Mouse (Mus musculus) midbrain, embryonic 11.5 days (tissue): ENCODE results near the gene Mettl5. TPM values are rescaled to one million over a fixed set of nuclear protein-coding genes. Genes with fewer than 3 reads are reported as not detected.

Experiments used
- ATAC-seq: fragments of 200-750 bp; cut with Nextera tagmentation; 2 replicates; pipeline ENCODE4 v1.8.0; 2017; ENCODE audit warnings: moderate TSS enrichment, moderate library complexity; ENCODE audit not compliant: low FRiP score
- DNase-seq: peaks from one replicate; pipeline ENCODE4 v3.0.0; 2015; ENCODE audit warnings: low spot score; ENCODE audit errors: missing footprints
- H3K27ac ChIP-seq: fragments of 300-500 bp; sonication (generic); 2 replicates; pipeline ENCODE4 v1.5.1; 2014; ENCODE audit warnings: low read depth, low read length
- H3K27me3 ChIP-seq: fragments of 300-500 bp; sonication (generic); 2 replicates; pipeline ENCODE4 v1.6.1; 2014; ENCODE audit warnings: mild to moderate bottlenecking, low read length, moderate library complexity, mixed read lengths; ENCODE audit not compliant: control insufficient read depth, insufficient read depth
- H3K36me3 ChIP-seq: fragments of 300-500 bp; sonication (generic); 2 replicates; pipeline ENCODE4 v1.6.1; 2014; ENCODE audit warnings: mild to moderate bottlenecking, low read length, moderate library complexity, mixed read lengths; ENCODE audit not compliant: control insufficient read depth, insufficient read depth
- H3K4me1 ChIP-seq: fragments of 300-500 bp; sonication (generic); 2 replicates; pipeline ENCODE4 v1.6.1; 2014; ENCODE audit warnings: low read length; ENCODE audit not compliant: control insufficient read depth, insufficient read depth
- H3K4me2 ChIP-seq: fragments of 300-500 bp; sonication (generic); 2 replicates; pipeline ENCODE4 v1.6.1; 2014; ENCODE audit warnings: mild to moderate bottlenecking, moderate library complexity
- H3K4me3 ChIP-seq: fragments of 300-500 bp; sonication (generic); 2 replicates; pipeline ENCODE4 v1.5.1; 2014; ENCODE audit warnings: low read depth, low read length
- H3K9ac ChIP-seq: fragments of 300-500 bp; sonication (generic); 2 replicates; pipeline ENCODE4 v1.6.1; 2014; ENCODE audit warnings: low read length
- H3K9me3 ChIP-seq: fragments of 300-500 bp; sonication (generic); 2 replicates; pipeline ENCODE4 v1.6.1; 2016; ENCODE audit warnings: low read length; ENCODE audit not compliant: control insufficient read depth
- WGBS: fragments of 180-500 bp; shearing (Covaris S2); extraction: QIAGEN DNeasy Blood & Tissue Kit; methylation state at CpG from one replicate; pipeline ENCODE4 v1.1.7; 2014; 5-methylcytosine and 5-hydroxymethylcytosine counted together
- polyA plus RNA-seq: library from polyadenylated mRNA; unstranded; fragments of >200 nt; fragmentation: Nextera tagmentation; extraction: Ambion mirVana; gene quantifications from 2 replicates; pipeline ENCODE4 v1.2.1, GENCODE M21; 2014

Gene Mettl5
- polyA plus RNA-seq, 1 experiment from 2014 or later, result 37.6 TPM

- ATAC-seq (no peak), DNase-seq (peak; percentile 91)
- H3K4me1 ChIP-seq, result peaks cover 11% of the 10 kb centered on the region
- no peaks in the 10 kb centered on the region for H3K27me3 ChIP-seq
- H3K27ac ChIP-seq, result no peak overlapping the region
- 5% methylated on average over 13 of the region's 13 CpGs for WGBS
- H3K9ac ChIP-seq, result peak overlapping the region; percentile 99
- H3K9me3 ChIP-seq, result no peaks in the 10 kb centered on the region
- no peaks in the 10 kb centered on the region for H3K36me3 ChIP-seq
- peak overlapping the region; percentile 87 for H3K4me2 ChIP-seq
- peak overlapping the region; percentile 99 for H3K4me3 ChIP-seq
Measured at GRCm38 (mm10) chr2:69862117-69862657, 23.2 kb downstream of the Mettl5 start.

GRCm38 (mm10) chr2:69861485-69862091, 23.8 kb downstream of the Mettl5 start, which contains the start of gene Ssb:
Gene Ssb (plus strand): TSS chr2:69861562.
- Histone ChIP-seq H3K9ac (peak within 1 kb of the TSS; percentile 99), H3K4me2 (peak within 1 kb of the TSS; percentile 87), H3K4me1 (peaks cover 11% of the 10 kb centered on the region), H3K36me3 (no peaks in the 10 kb centered on the region), H3K9me3 (no peaks in the 10 kb centered on the region), H3K4me3 (peak within 1 kb of the TSS; percentile 99), H3K27ac (peak within 1 kb of the TSS; percentile 71), H3K27me3 (no peaks in the 10 kb centered on the region)
- WGBS, result under 1% methylated on average over 66 of the region's 66 CpGs
- ATAC-seq (peak; percentile 96), DNase-seq (peak; percentile 99)

- peak overlapping the region; percentile 99 for H3K9ac ChIP-seq
- 14% methylated on average over 12 of the region's 13 CpGs for WGBS
- no peaks in the 10 kb centered on the region for H3K36me3 ChIP-seq
- DNase-seq (no peak), ATAC-seq (peak; percentile 63)
- no peaks in the 10 kb centered on the region for H3K27me3 ChIP-seq
- no peaks in the 10 kb centered on the region for H3K9me3 ChIP-seq
- peak overlapping the region; percentile 87 for H3K4me2 ChIP-seq
- peaks cover 11% of the 10 kb centered on the region for H3K4me1 ChIP-seq
- peak overlapping the region; percentile 99 for H3K4me3 ChIP-seq
- peak overlapping the region; percentile 71; the same call in 1 of the 2 replicates for H3K27ac ChIP-seq
Measured at GRCm38 (mm10) chr2:69860972-69861452, 24.4 kb downstream of the Mettl5 start.

DNA sequence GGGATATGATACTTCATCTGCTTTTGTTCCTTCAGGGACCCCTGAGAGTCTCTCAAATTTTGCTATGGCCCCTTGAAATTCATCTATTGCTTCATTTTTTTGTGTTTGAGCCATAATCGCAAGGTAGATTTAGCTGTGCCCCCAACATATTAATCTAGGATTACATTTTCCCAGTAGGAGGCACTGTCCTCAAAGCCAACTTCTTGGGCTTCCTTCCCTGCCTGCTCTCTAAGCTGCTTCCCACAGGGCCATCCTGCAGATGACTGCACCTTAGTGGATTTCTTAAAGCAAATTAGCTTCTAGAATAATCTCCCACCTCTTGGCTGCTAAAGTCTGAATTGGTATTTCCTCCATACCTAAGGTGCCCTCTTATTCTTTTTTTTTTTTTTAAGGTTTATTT, 27.5 kb downstream of the Mettl5 start:
- no peaks in the 10 kb centered on the region for H3K27me3 ChIP-seq

GRCm38 (mm10) chr2:69856392-69856791, 29.0 kb downstream of the Mettl5 start:
- no peaks in the 10 kb centered on the region for H3K4me1 ChIP-seq
- no peaks in the 10 kb centered on the region for H3K27me3 ChIP-seq
- no peak for ATAC-seq
- peak; percentile 12 for DNase-seq
- no peaks in the 10 kb centered on the region for H3K36me3 ChIP-seq
- 72% methylated on average over 8 of the region's 8 CpGs for WGBS
- no peak overlapping the region for H3K4me3 ChIP-seq
- no peaks in the 10 kb centered on the region for H3K9me3 ChIP-seq
- no peak overlapping the region for H3K9ac ChIP-seq
- H3K4me2 ChIP-seq, result no peak overlapping the region
- no peak overlapping the region for H3K27ac ChIP-seq

More for the DNA sequence above, 27.5 kb downstream of the Mettl5 start:
- no peak for ATAC-seq
- 82% methylated on average over 1 of the region's 1 CpGs for WGBS
- Histone ChIP-seq H3K36me3 (no peaks in the 10 kb centered on the region), H3K9me3 (no peaks in the 10 kb centered on the region), H3K27ac (no peak overlapping the region), H3K4me1 (peaks cover 7% of the 10 kb centered on the region), H3K9ac (no peak overlapping the region), H3K4me2 (no peak overlapping the region), H3K4me3 (no peak overlapping the region)
- peak; percentile 53 for DNase-seq

DNA sequence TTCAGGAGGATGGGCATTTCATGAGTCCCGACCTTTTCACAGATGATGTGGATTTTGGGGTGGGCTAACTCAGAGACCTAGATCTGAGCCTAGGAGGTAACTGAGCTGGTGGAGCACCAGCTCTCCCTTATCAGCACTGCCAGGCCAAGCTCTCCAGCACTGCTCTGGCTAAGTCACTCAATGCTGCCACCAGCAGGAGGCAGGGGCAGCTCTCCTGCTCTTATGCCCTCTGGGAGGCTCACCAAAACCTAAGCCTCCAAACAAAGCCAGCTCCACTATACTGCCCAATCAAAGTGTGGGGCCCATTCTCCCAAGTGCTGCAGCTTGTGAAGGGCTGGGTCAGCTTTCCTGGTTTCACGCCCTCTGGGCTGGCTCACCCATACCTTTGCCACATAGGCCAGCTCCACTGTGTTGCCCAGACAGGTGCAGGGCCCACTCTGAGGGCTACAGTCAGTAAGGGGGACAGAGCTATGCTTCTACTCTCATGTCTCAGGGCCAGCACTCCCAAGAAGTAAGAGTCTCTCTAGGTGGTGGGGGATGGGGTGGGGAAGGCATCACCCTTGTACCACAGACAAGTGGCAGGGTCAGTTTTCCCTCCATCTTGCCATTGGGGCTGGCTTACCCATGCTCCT, 33.9 kb downstream of the Mettl5 start:
- H3K9ac ChIP-seq, result no peak overlapping the region
- no peaks in the 10 kb centered on the region for H3K9me3 ChIP-seq
- 0 out of 2 replicates have a peak, but pooled peaks have one; percentile 11 for ATAC-seq
- no peaks in the 10 kb centered on the region for H3K4me1 ChIP-seq
- no peak for DNase-seq
- 60% methylated on average over 2 of the region's 2 CpGs for WGBS
- H3K27me3 ChIP-seq, result no peaks in the 10 kb centered on the region
- H3K36me3 ChIP-seq, result no peaks in the 10 kb centered on the region
- H3K4me2 ChIP-seq, result no peak overlapping the region
- no peak overlapping the region for H3K27ac ChIP-seq
- H3K4me3 ChIP-seq, result no peak overlapping the region

DNA sequence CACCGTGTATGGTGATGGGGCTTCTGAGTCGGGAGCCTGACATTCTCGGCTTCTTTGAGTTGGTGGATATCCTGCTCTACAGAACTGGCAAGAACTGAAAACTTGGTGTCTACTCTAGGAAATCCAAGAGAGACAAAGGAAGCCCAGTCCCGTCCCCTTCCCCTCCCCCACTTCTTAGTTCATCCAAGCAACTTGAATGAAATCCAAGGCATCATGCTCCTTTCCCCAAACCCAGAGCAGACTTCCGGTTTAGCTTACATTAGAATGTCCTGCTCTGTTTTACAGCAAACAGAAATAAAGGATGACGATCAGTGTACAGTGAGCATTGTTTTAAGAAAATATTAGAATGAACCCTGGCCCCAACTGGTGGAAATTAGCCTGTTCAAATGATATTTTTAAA, 36.2 kb downstream of the Mettl5 start:
- Histone ChIP-seq H3K4me1 (no peaks in the 10 kb centered on the region), H3K9ac (no peak overlapping the region)
- ATAC-seq, result no peak

DNA sequence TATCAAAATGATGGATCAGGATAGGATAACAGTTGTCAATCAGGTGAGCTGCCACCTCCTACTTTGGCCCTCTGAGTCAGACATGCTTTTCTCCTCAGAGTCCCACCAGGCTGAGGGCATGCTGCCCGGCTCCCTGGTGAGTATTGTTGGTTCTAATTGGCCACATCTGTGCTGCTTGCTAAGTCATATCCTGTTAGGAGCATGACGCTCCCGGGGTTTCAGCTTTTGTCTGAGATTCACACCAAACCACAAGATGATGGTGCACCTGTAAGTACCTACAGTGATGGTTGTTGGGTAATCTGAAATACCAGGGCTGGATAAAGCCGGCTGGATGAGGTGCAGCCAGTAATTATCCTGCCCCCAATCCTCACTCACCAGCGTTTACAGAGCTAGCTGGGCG, 45.2 kb downstream of the Mettl5 start:
- no peaks in the 10 kb centered on the region; the same call in 1 of the 2 replicates for H3K4me1 ChIP-seq
- no peak overlapping the region for H3K9ac ChIP-seq
- WGBS, result 41% methylated on average over 6 of the region's 6 CpGs
- no peaks in the 10 kb centered on the region for H3K9me3 ChIP-seq
- 0 out of 2 replicates have a peak, but pooled peaks have one; percentile 14 for ATAC-seq
- H3K36me3 ChIP-seq, result no peaks in the 10 kb centered on the region
- no peak overlapping the region for H3K4me2 ChIP-seq
- no peaks in the 10 kb centered on the region for H3K27me3 ChIP-seq
- no peak for DNase-seq
- no peak overlapping the region for H3K27ac ChIP-seq
- H3K4me3 ChIP-seq, result no peak overlapping the region

More for the DNA sequence above, 36.2 kb downstream of the Mettl5 start:
- no peak for DNase-seq
- Histone ChIP-seq H3K27ac (no peak overlapping the region), H3K9me3 (no peaks in the 10 kb centered on the region), H3K36me3 (no peaks in the 10 kb centered on the region), H3K4me2 (no peak overlapping the region), H3K27me3 (no peaks in the 10 kb centered on the region), H3K4me3 (no peak overlapping the region)
- 73% methylated on average over 6 of the region's 6 CpGs for WGBS

DNA sequence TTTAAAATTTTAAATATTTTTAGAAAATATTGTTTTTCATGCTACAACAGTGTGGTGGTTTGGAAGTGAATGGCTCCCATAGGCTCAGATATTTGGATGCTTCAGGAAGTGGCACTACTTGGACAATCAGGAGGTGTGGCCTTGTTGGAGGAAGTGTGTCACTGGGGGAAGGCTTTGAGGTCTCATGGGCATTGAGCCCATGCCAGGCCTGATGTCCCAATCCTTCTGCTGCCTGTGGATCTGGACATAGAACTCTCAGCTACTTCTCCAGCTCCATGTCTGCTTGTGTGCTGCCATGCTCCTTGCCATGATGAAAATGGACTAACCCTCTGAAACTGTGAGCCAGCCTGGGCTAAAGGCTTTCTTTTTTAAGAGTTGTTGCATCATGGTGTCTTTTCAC, 46.7 kb downstream of the Mettl5 start:
- no peaks in the 10 kb centered on the region for H3K9me3 ChIP-seq
- no peaks in the 10 kb centered on the region; the same call in 1 of the 2 replicates for H3K4me1 ChIP-seq
- no peak overlapping the region for H3K4me2 ChIP-seq
- H3K4me3 ChIP-seq, result no peak overlapping the region
- no peak overlapping the region for H3K27ac ChIP-seq
- DNase-seq (no peak), ATAC-seq (no peak)
- H3K9ac ChIP-seq, result no peak overlapping the region
- H3K27me3 ChIP-seq, result no peaks in the 10 kb centered on the region
- peaks cover 3% of the 10 kb centered on the region; the same call in 1 of the 2 replicates for H3K36me3 ChIP-seq
